Mouse (Mus musculus) MEL (cell line): Measurements from ENCODE around the gene Lin52. TPM values are rescaled to one million over a fixed set of nuclear protein-coding genes. Genes with fewer than 3 reads are reported as not detected.
A peak's percentile ranks its signal among the peaks of the same experiment; 100 is the strongest.

ENCODE experiments used
- DNase-seq: peaks from one replicate; pipeline ENCODE4 v3.0.0; 2011; ENCODE audit warnings: low read depth, low spot score
- H3K27ac ChIP-seq: 2 replicates; pipeline ENCODE4 v1.5.1; 2012; ENCODE audit warnings: low read depth, mild to moderate bottlenecking, control low read depth, low read length, moderate library complexity; ENCODE audit not compliant: control insufficient read depth
- H3K27me3 ChIP-seq, 2 experiments: fragments of 150-350 bp in 1 of 2; sonication (generic) in 1 of 2; 2 replicates each; pipeline ENCODE4 v1.6.1; 2012; ENCODE audit warnings: low read length in 2 of 2, mild to moderate bottlenecking in 2 of 2, improper control_type of control experiment in 1 of 2, moderate library complexity in 1 of 2; ENCODE audit not compliant: insufficient read depth in 2 of 2, control insufficient read depth in 1 of 2
- H3K36me3 ChIP-seq, 2 experiments: 2 replicates each; pipeline ENCODE4 v1.6.1; 2012 to 2014; ENCODE audit warnings: low read length in 2 of 2, improper control_type of control experiment in 1 of 2, inconsistent platforms in 1 of 2, mild to moderate bottlenecking in 1 of 2; ENCODE audit not compliant: insufficient read depth in 2 of 2, control insufficient read depth in 1 of 2
- H3K4me1 ChIP-seq, 2 experiments: fragments of 150-350 bp in 1 of 2; sonication (generic) in 1 of 2; 2 replicates each; pipeline ENCODE4 v1.6.1; 2012; ENCODE audit warnings: low read length in 2 of 2, improper control_type of control experiment in 1 of 2, mild to moderate bottlenecking in 1 of 2; ENCODE audit not compliant: insufficient read depth in 2 of 2, control insufficient read depth in 1 of 2
- H3K4me3 ChIP-seq, 2 experiments: fragments of 150-350 bp in 1 of 2; sonication (generic) in 1 of 2; 2 replicates each; pipeline ENCODE4 v1.5.1; 2012; ENCODE audit warnings: low read depth in 2 of 2, low read length in 2 of 2, mild to moderate bottlenecking in 2 of 2, moderate library complexity in 2 of 2, control low read depth in 1 of 2, improper control_type of control experiment in 1 of 2; ENCODE audit not compliant: control insufficient read depth in 1 of 2, insufficient read depth in 1 of 2
- H3K79me2 ChIP-seq: 2 replicates; pipeline ENCODE4 v1.6.1; 2012; ENCODE audit warnings: mild to moderate bottlenecking, low read length, moderate library complexity; ENCODE audit not compliant: control insufficient read depth, poor library complexity, insufficient read depth
- H3K9ac ChIP-seq: 2 replicates; pipeline ENCODE4 v1.6.1; 2012; ENCODE audit warnings: low read depth, mild to moderate bottlenecking, control low read depth, low read length, moderate library complexity; ENCODE audit not compliant: control insufficient read depth, poor library complexity, severe bottlenecking
- H3K9me3 ChIP-seq: fragments of 150-350 bp; sonication (generic); replicated peaks from 2 replicates; pipeline ENCODE4 v1.6.1; 2012; ENCODE audit warnings: mild to moderate bottlenecking, low read length, improper control_type of control experiment, moderate library complexity; ENCODE audit not compliant: insufficient read depth
- CHD2 ChIP-seq: IDR thresholded peaks from 2 replicates; pipeline ENCODE4 v1.6.1; 2011; ENCODE audit warnings: low read length, improper control_type of control experiment
- CTCF ChIP-seq, 3 experiments: IDR thresholded peaks in 2 of 3; conservative IDR thresholded peaks in 1 of 3; 2 replicates each; pipeline ENCODE4 v1.5.1; 2011 to 2012; ENCODE audit warnings: low read length in 3 of 3, low read depth in 2 of 3, mild to moderate bottlenecking in 2 of 3, improper control_type of control experiment in 1 of 3, inconsistent platforms in 1 of 3, mixed read lengths in 1 of 3, moderate library complexity in 1 of 3; ENCODE audit not compliant: control insufficient read depth in 1 of 3, insufficient read depth in 1 of 3, poor library complexity in 1 of 3, severe bottlenecking in 1 of 3
- ELF1 ChIP-seq: IDR thresholded peaks from 2 replicates; pipeline ENCODE4 v1.6.1; 2014; ENCODE audit warnings: low read depth, mild to moderate bottlenecking, inconsistent platforms, low read length, improper control_type of control experiment, moderate library complexity
- EP300 ChIP-seq, 2 experiments: IDR thresholded peaks; 2 replicates each; pipeline ENCODE4 v1.6.1; 2011; ENCODE audit warnings: improper control_type of control experiment in 2 of 2, low read length in 2 of 2, low read depth in 1 of 2, mild to moderate bottlenecking in 1 of 2
- GABPA ChIP-seq: IDR thresholded peaks from 2 replicates; pipeline ENCODE4 v1.6.1; 2012; ENCODE audit warnings: low read depth, mild to moderate bottlenecking, inconsistent platforms, low read length, improper control_type of control experiment, moderate library complexity
- HCFC1 ChIP-seq: IDR thresholded peaks from 2 replicates; pipeline ENCODE4 v1.6.1; 2012; ENCODE audit warnings: low read depth, mild to moderate bottlenecking, inconsistent platforms, low read length, improper control_type of control experiment, moderate library complexity
- JUND ChIP-seq: IDR thresholded peaks from 2 replicates; pipeline ENCODE4 v1.6.1; 2011; ENCODE audit warnings: low read depth, mild to moderate bottlenecking, improper control_type of control experiment, low read length
- MAFK ChIP-seq: IDR thresholded peaks from 2 replicates; pipeline ENCODE4 v1.6.1; 2011; ENCODE audit warnings: low read depth, mild to moderate bottlenecking, low read length, improper control_type of control experiment, borderline replicate concordance
- MEF2A ChIP-seq: IDR thresholded peaks from 2 replicates; pipeline ENCODE4 v1.6.1; 2014; ENCODE audit warnings: low read depth, mild to moderate bottlenecking, inconsistent platforms, low read length, improper control_type of control experiment; ENCODE audit not compliant: poor library complexity, insufficient replicate concordance, severe bottlenecking; ENCODE audit errors: extremely low read depth
- MXI1 ChIP-seq: IDR thresholded peaks from 2 replicates; pipeline ENCODE4 v1.6.1; 2011; ENCODE audit warnings: mild to moderate bottlenecking, low read depth, low read length, improper control_type of control experiment
- NELFE ChIP-seq: IDR thresholded peaks from 2 replicates; pipeline ENCODE4 v1.6.1; 2011; ENCODE audit warnings: low read depth, low read length, improper control_type of control experiment
- POLR2AphosphoS2 ChIP-seq: IDR thresholded peaks from 2 replicates; pipeline ENCODE4 v1.6.1; 2011; ENCODE audit warnings: low read length, improper control_type of control experiment
- POLR2AphosphoS5 ChIP-seq: IDR thresholded peaks from 2 replicates; pipeline ENCODE4 v1.6.1; 2012; ENCODE audit warnings: low read depth, borderline replicate concordance, mild to moderate bottlenecking, inconsistent platforms, low read length, moderate library complexity, mixed read lengths
- SMC3 ChIP-seq: IDR thresholded peaks from 2 replicates; pipeline ENCODE4 v1.6.1; 2011; ENCODE audit warnings: low read depth, low read length, improper control_type of control experiment
- TAL1 ChIP-seq: IDR thresholded peaks from 2 replicates; pipeline ENCODE4 v1.6.1; 2012; ENCODE audit warnings: mild to moderate bottlenecking, inconsistent platforms, low read length, moderate library complexity, mixed read lengths
- TCF12 ChIP-seq: IDR thresholded peaks from 2 replicates; pipeline ENCODE4 v1.6.1; 2014; ENCODE audit warnings: low read depth, mild to moderate bottlenecking, inconsistent platforms, low read length, improper control_type of control experiment, moderate library complexity
- USF1 ChIP-seq: IDR thresholded peaks from 2 replicates; pipeline ENCODE4 v1.6.1; 2014; ENCODE audit warnings: low read depth, mild to moderate bottlenecking, inconsistent platforms, low read length, improper control_type of control experiment, moderate library complexity
- USF2 ChIP-seq, 2 experiments: IDR thresholded peaks; 2 replicates each; pipeline ENCODE4 v1.6.1; 2011 to 2012; ENCODE audit warnings: improper control_type of control experiment in 2 of 2, low read length in 2 of 2, borderline replicate concordance in 1 of 2, inconsistent platforms in 1 of 2, low read depth in 1 of 2, mild to moderate bottlenecking in 1 of 2; ENCODE audit not compliant: insufficient read depth in 1 of 2
- ZC3H11A ChIP-seq: IDR thresholded peaks from 2 replicates; pipeline ENCODE4 v1.6.1; 2012; ENCODE audit warnings: low read depth, mild to moderate bottlenecking, inconsistent platforms, low read length, improper control_type of control experiment
- ZKSCAN1 ChIP-seq: IDR thresholded peaks from 2 replicates; pipeline ENCODE4 v1.6.1; 2012; ENCODE audit warnings: low read depth, mild to moderate bottlenecking, inconsistent platforms, low read length, improper control_type of control experiment, moderate library complexity
- ZNF384 ChIP-seq: IDR thresholded peaks from 2 replicates; pipeline ENCODE4 v1.6.1; 2012; ENCODE audit warnings: low read depth, mild to moderate bottlenecking, inconsistent platforms, low read length, improper control_type of control experiment
- polyA plus RNA-seq, 2 experiments: library from polyadenylated mRNA; stranded (reverse) in 1 of 2; unstranded in 1 of 2; fragments of >175 nt in 1 of 2; fragments of >200 nt in 1 of 2; gene quantifications; 2 replicates each; pipeline versions ENCODE4 v1.2.1 to v1.2.4; 2012; ENCODE audit warnings: low replicate concordance in 2 of 2, low read depth in 1 of 2; ENCODE audit not compliant: insufficient read length in 2 of 2, insufficient read depth in 1 of 2, missing spikeins in 1 of 2
- total RNA-seq: library from RNA; depleted of rRNA; stranded (reverse); fragments of 300-350 nt; gene quantifications from 2 replicates; pipeline ENCODE4 v1.2.3, GENCODE M21; 2012

Lin52 gene
- total and polyA plus RNA-seq, 3 experiments = 6.7 to 7.7 TPM; not detected in 1

GRCm38 (mm10) chr12:84515486-84515885 is 64.3 kb downstream of the Lin52 start:
- Histone ChIP-seq H3K4me1 (peaks cover 0 to 6% of the 10 kb centered on the region in 2 experiments; a peak in 2 of 4 replicates), H3K79me2 (no peaks in the 10 kb centered on the region), H3K36me3 (peaks cover 0 to 9% of the 10 kb centered on the region in 2 experiments; a peak in 2 of 4 replicates), H3K27me3 (no peaks in the 10 kb centered on the region), H3K9me3 (no peaks in the 10 kb centered on the region), H3K27ac (no peak overlapping the region), H3K9ac (no peak overlapping the region), H3K4me3 (no peak overlapping the region)
- TF ChIP-seq NELFE (no peak), ZNF384 (no peak), MXI1 (no peak), USF2 (IDR thresholded peaks at IDR 0.05; ENCODE audit: borderline replicate concordance in 1 of 2, insufficient read depth in 1 of 2, low read depth in 1 of 2, low read length in 2 of 2) (no peak), GABPA (no peak), TCF12 (no peak), CHD2 (no peak), TAL1 (no peak), ZC3H11A (no peak), MEF2A (no peak), POLR2AphosphoS2 (no peak), EP300 (IDR thresholded peaks at IDR 0.05; ENCODE audit: low read depth in 1 of 2, low read length in 2 of 2) (no peak), POLR2AphosphoS5 (no peak), JUND (no peak), ELF1 (no peak), USF1 (no peak), MAFK (no peak), HCFC1 (no peak)
- DNase-seq = no peak

GRCm38 (mm10) chr12:84516642-84517041 is 65.4 kb downstream of the Lin52 start:
- Histone ChIP-seq H3K4me3 (no peak overlapping the region), H3K27ac (no peak overlapping the region), H3K79me2 (no peaks in the 10 kb centered on the region), H3K36me3 (peaks cover 0 to 9% of the 10 kb centered on the region in 2 experiments; a peak in 2 of 4 replicates), H3K9me3 (no peaks in the 10 kb centered on the region), H3K4me1 (peaks cover 0 to 6% of the 10 kb centered on the region in 2 experiments; a peak in 2 of 4 replicates), H3K27me3 (no peaks in the 10 kb centered on the region), H3K9ac (no peak overlapping the region)
- peak; percentile 22 to 48 (median 33); a peak in 5 of 6 replicates for TF ChIP-seq CTCF (IDR thresholded peaks at IDR 0.05 in 2 of 3, conservative IDR thresholded peaks at IDR 0.05 in 1 of 3; ENCODE audit: control insufficient read depth in 1 of 3, insufficient read depth in 1 of 3, low read depth in 2 of 3, low read length in 3 of 3, poor library complexity in 1 of 3, severe bottlenecking in 1 of 3)
- TF ChIP-seq SMC3 = 0 out of 2 replicates have a peak, but pooled peaks have one; percentile 2
- TF ChIP-seq ZKSCAN1 = no peak
- TF ChIP-seq ZC3H11A = no peak
- no peak for TF ChIP-seq EP300 (IDR thresholded peaks at IDR 0.05; ENCODE audit: low read depth in 1 of 2, low read length in 2 of 2)
- DNase-seq = peak; percentile 51
